Mouse (Mus musculus) right cerebral cortex, postnatal 4 days (tissue): ENCODE results near the gene Gnat3.
"Not testable (repeated sequence)": the region's sequence is repeated elsewhere in the genome, so short reads cannot be mapped to it uniquely, and the experiment has no call there.

Source experiments
- DNase-seq: peaks from one replicate; pipeline ENCODE4 v3.0.0-alpha.2; 2022

Gnat3 gene

DNA sequence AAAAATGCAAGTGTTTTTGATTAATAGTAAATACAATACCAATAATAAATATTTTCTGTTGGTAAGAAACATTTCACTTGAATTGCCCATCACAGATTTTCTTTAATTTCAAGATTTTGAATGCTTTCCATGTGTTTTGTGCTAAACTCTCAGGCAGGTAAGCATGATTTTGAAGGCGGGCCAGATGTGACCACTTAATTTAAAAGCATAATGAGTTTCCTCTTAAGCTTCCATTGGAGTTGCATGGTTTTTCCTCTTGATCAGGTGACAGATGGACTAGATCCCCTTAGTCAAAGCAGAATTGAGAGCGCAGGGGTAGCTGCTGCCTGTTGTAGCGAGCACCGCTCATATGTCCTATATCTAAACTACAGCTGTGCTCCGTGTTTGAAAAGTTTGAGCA is at the start of gene Gnat3:
Gene Gnat3, plus strand, starts transcription at position 301 of the 400 bp plus-strand sequence.
- DNase-seq: no peak

DNA sequence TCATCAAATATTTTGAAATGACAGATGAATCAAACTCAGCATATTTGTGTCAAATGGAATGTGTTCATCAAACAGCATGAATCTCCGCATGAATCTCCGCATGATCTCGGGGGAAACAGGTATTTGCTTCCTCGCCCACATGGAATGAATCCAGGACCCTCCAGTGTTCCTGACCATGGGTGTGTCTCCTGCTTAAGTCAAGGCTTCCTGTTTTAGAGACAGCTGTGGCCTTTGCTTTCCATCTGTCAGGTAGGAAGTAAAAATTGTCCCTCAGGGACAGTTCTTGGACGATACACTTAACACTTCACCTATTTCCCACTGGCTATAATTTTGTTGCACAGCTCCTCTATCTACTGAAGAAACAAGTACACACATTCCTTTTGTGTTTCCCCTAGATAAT is 43.4 kb upstream of the Gnat3 start:
- no peak for DNase-seq

DNA sequence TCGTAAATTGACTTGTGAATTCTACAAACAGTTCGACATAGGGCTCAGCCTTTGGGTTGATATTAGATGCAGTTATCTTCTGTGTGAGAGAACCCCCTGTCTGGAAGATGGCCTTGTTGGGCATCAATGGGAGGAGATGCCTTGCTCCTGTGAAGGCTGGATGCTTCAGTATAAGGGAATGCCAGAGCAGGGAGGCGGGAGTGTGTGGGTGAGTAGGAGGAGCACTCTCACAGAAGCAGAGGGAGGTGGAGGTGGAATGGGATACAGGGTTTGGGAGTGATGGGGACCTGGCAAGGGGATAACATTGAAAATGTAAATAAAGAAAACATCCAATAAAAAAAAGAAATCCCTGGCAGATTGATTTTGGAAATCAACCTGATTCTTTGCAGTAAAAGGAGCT is 38.7 kb upstream of the Gnat3 start:
- DNase-seq: no peak

DNA sequence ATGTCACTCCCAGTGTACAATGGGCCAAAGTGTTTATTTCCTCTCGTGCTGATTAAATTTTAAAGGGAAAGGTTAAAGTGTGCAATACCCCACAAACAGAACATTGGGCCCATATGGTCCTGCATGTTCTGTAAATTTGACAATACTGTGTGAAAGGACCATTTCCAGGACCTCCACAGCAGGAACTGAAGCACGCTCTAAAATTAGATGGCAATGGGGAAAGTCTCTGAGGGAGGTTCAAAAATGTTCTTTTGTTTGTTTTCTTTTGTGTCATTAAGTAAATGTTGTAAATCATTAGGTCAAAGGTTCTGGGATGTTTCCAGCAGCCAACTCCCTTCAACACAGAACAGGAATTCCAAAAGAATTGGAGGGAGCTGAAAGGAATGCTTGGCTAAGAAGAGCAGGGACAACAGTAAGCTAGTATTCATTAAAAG is 38.2 kb upstream of the Gnat3 start:
- no peak for DNase-seq

DNA sequence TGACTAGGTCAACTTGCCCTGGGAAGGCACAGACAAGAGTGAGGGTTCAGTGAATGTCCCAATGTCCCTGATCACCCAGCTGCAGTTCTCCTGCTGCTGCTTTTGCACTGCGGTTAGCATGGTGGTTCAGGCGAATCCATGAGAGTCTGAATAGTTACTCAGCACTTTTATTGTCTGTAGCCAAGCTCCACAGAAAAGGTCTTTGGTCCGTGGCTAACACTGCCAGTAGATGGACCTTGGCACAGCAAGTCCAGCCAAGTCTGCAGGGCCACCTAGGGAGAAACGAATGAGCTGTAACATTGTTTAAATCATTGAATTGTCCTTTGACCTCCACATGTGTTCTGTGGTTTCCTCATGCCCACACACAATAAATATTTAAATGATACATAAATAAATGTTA is 33.9 kb upstream of the Gnat3 start:
- no peak for DNase-seq

DNA sequence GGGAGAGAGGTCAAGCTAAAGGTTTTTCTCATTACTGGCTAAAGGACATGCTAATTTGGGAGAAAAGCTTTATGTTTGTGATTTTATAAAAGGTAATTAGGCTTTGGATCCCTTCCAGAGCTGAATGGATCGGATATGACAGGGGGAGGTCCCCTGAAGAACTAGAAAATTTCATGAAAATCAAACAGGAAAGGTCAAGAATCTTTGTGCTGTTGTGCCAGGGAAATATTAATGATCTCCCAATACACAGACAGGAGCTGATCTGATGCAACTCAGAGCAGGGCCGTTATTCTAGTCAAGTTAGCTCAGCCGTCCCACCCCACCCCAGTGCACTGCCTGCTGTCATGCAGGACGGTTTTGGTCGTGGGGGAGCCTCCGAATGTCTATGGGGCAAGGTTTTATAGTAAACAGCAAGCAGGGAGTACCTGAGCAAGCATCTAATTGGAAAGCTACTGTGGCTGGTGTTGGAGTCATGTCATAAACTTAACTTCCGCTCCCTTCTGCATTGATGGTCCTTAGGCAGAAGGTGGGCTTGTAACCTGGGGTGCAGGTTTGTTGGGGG is 33.3 kb upstream of the Gnat3 start:
- DNase-seq: no peak

DNA sequence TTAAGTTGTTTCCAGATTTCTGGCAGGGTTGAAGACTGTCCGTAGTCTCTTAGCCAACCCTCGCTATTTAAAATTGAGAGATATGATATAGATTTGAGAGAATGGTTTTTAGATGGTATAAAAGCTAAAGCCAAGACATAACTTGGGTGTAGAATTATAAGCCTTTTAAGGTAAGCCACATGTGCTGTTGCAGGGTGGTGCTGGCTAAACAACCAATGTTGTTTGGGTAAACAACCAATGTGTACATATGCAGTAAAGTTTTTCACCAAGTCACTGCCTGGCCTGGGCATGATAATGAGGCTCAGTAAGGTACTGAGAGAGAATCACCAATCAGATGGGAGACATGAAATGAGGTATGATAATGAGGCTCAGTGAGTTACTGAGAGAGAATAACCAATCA is 30.8 kb upstream of the Gnat3 start:
- not testable (repeated sequence) for DNase-seq

DNA sequence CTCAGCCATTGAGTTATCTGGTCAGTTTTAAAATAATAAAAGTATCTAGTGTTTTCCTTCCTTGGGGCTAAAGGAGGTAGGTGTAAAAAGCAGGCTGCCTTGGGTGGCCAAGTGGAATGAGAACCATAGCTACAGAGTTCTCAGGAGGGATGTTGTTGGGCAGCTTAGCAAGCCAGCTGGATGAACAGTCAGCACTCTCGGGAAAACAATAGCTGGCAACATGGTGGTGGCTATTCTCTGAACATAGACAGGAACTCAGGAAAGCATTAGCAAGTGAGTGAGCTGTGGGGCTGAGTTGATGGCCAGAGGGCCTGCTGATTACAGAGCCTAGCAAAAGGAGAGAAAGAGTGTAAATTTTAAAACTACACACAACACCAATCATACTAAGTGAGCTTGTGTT is 27.8 kb upstream of the Gnat3 start:
- no peak for DNase-seq

DNA sequence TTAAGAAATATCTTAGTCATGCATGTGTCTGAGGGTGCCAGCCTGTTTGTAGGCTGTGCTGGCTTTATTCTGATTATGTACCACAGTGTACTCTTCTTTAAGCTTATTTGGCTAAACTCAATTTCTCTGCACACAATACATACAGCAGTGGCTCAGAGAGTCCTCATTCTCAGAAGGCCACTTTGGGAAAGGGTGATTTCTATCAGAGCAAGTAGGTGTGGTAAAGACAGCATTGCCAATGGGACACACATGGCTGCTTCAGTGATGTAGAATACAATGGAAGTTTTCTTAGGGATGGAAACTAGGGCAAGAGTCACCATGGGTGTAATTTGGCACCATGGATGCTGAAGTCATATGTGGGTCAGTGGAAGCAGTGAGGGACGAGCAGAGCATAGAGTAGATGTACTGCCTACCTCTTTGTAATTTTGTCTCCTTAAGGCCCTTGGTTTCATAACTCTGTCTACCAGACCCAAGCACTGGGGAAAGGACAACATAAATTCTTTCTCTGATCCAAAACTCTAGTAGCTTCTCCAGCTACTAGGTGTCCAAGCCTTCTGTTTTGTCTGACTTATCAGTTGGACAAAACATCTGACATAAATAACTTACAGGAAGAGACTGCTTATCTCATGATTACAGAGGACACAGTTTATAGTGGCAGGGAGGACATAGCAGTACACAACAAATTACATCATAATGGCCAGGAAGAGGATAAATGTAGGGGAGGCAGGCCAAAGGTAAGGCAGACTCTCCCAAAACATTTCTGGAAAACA is 24.0 kb upstream of the Gnat3 start:
- DNase-seq: no peak

DNA sequence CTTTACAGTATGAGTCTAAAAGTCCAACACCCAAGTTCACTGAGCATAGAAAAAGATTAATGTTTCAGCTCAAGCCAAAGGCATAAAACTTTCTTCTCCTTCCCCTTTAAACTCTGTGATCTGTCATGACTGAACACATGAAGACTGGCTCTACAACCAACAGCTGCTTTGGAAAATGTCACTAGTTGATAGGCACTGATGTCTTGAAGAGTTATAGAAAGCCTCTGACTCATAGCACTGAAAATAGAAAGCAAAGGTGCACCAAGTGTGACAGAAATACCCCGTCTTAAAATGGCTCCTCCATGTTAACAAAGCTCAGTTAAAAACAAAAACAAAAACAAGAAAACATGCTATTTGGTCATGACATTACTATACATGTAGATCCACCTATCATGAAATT is 5.9 kb upstream of the Gnat3 start:
- DNase-seq: no peak

DNA sequence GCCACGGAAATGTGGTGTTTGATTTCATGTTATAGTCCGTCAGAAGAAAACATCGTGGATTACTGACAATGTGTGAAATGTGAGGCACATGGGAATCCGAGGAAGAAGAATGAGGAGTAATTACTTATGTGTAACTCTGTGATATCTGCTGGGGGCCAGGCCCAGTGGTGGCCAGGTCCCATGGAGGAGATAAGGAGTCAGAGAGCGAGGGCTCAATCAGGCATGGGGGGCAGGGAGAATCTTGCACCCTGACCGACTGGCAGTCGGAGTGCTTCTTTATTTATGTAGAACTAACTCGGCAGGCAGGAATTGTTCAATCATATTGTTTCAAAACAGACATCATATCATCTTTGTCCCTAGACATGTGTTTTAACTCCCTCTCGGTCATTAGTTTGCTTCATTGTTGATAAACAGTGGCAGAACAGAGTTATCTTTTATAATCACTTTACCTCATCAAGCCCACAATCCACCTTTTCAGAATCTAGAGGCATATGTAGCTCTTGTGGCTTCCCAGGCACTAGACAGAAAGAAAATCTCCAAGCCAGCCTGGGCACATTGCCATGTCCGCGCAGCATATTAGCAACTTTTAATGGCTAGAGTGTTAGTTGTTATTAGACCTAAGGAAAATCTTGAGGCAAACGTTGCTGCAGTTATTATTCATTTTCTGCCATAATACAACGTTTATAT is 7.5 kb downstream of the Gnat3 start:
- peak; percentile 3 for DNase-seq

DNA sequence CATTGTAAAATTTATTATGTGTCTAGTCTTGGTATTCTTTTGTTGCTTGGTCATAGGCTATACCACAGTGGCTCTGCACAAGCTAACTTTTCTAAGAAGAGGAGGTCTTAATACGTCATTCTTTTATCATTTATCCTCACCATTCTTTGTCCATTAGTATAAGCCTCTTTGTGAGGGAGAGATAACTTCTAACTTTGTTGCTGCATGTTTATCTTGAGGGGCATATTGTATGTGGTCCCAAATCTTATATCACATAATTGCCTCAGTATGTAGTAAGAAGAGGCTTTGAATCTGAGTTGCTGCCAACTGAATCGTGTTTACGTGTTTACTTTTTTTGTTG is 8.0 kb downstream of the Gnat3 start:
- no peak for DNase-seq

DNA sequence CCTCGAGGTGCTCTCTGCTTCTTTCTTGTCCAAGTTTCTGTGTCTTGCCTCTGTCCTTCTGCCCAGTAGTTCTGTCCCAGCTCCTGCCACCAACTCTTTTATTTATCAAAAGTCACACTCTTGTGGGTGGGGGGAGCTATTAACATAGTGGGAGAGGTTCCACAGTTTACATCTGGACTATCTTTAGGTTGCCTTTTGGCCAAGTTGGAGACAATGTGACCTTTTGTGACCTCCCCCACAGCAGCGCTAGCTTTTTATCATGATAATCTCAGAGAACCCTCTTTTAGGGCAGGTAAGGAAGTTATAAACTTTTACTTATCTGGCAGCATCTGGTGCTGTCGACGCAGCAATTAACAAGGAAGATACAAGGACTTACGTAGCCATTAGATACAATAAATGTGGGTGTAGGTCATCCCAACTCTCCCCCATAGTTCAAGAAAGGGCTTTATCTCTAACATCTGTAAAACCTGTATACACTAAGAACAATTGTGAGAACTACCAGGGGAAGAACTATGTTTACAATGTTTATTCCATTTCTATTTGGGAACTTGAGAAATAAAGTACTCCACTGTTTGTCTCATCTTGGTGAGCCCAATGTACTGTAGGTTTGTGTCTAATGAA is 18.3 kb downstream of the Gnat3 start:
- DNase-seq: no peak

DNA sequence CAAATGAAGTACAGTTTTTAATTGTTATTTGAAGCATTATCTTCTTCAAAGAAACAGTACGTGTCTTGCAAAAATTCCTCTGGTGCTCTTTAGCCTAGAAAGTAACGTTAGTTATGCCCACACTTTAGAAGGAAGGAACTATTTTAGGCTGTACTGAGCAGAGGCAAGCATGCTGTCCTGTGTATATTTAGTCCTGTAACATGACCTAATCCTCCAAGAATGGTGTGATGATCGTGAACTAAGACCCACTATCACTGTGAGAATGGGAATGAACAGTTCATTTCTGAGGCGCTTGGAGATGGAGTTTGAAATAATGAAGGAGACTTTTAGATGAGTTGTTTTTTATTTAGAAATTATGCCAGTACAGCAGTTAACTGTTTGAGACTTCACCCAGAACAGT is 20.4 kb downstream of the Gnat3 start:
- no peak for DNase-seq

DNA sequence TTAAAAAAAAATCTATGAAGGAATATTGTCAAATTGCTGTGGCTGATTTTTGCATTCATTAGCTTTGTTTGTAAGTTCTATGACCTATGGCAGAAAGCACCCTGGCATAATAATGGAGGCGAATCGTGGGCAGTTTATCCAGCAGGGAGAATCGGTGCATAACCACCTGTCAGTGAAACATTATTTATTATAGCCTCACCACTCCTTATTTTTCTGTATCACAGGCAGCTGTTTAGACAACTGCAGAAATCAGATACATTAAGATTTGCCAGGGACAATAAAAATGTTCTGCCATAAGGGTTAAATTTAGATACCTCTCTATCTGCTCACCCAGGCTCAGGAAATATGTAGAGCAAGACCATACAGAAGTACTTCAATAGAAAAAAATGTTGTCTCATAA is 22.2 kb downstream of the Gnat3 start:
- DNase-seq: no peak

DNA sequence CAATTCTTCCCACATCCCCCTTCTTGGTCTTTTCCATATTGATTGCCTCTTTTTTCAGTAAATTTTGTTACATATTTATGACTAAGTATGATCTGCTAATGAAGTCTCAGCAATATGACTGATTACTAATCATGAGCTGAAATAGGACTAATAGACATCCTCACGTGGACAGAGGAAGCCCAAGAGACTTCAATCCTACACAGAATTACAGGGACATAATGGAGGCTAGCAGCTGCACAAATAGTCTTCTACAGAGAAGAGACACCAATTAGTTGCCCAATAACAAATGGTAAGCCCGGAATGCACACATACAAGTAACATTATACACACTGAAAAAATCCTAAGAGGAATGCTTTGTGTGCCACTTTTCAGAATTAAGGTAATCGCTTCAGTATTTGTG is 24.3 kb downstream of the Gnat3 start:
- no peak for DNase-seq

DNA sequence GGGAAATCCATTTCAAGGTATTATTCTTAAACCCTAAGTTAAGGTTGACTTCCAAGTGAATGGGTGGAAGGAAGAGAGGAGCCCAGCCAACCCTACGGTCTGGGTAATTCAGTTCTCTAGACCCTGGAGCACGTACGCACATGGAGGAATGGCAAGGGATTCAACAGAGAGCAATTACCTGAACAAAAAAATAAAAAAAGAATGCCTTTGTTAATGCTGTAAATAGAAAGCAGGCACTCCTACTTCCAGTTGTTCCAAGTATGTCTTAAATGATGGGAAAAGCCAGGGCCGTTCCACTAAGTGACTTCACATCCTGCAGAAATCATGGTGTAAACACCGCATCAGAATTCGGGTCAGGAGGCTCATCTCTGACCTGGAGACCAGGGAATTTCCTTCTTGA is 28.3 kb downstream of the Gnat3 start:
- DNase-seq: no peak

DNA sequence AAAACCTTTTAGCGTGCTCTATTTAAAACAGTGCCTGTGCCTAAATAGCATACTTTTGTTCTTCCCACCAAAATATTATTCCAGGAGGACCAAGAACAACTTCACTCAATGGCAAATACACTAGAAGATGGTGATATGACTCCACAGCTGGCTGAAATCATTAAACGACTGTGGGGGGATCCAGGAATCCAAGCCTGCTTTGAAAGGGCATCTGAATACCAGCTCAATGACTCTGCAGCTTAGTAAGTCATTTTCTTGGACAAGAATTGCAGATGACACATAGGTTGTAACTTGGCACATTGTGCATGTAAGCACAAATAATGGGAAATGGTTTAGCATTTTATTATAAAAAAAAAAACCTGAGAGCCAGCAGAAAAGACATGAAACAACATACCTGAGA is 37.2 kb downstream of the Gnat3 start:
- no peak for DNase-seq

DNA sequence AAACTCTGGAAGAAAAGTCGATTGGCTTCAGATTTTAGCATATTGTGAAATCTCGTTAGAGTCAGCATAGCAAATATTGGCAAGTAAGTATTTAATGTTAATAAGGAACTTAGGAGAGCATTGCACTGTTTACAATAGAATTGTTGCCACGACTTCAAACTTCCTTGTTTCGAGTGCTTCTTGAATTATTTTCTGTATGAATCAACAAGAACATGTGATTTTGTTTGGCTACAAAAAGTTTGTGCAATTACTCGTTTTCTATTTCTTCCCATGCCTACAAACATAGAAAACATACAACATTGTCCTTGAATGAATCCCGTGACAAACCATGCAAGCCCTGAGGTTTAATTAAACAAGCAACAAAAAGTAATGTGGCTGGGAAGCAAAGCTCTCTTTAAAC is 37.8 kb downstream of the Gnat3 start:
- no peak for DNase-seq

DNA sequence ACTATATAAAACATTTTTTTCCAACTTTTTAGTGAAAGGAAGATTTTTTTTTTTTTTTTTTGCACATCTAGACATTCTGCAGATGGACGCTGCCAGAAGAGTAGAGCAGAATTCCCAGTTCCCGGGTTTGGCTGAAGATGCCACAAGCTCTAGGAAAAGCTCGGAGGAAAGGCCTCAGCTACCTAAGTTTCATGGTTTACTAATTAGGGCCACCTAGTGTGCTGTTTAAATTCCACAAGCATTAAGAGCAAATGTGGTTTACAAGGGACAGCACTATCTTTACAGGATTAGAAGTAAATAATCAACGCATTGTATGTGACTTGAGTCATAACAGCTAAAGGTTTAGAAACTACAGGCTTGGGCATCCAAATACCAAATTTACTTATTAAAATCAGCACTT is 39.3 kb downstream of the Gnat3 start:
- no peak for DNase-seq

DNA sequence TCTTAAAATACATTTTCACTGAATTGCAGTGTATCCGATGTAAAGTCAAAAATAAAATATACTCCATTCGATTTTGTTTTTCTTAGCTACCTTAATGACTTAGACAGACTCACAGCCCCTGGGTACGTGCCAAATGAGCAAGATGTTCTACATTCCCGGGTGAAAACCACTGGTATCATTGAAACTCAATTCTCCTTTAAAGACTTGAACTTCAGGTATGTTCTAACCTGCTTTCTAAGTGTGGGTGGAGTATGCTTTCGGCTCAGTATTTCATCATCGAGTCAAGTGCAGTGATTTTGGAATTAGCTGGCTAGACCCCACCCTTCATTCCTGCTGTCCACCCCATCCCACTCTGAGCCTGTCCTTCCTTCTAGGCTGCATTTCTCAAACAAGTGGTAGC is 41.3 kb downstream of the Gnat3 start:
- no peak for DNase-seq

DNA sequence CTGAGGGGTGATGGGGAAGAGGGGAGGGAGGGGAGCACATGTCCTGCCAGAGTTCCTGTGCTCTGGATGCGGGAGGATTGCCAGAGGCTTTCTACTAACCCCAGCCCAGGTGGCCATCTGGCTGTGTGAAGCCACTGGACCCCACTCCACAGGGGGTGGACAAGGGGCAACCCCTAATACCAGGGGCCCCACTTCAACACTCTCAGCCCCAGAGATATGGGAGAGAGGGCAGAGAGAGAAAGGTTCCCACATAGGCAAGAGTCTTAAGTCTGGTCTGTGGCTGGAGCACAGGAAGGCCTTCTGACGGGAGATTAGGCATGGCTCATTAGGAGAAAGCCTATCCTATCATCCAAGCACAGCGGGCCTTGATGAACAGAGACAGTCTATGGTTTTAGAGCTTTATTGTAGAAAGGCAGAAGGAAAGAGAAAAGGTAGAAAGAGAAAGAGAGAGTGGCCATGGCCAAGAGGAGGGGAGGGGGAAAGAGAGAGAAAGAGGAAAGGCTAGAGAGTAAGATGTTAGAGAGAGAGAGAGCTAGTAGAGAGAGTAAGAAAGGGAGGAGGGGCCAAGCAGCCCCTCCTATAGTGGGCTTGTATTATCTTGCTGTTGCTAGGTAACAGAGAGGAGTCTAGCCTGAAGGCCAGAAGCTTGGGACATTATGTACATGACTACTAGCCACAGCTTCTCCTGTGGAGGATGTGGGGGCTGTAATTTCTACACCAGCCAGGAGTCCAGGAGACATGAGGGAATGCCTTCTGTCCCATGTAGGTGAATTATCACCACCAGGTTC is 42.7 kb downstream of the Gnat3 start:
- no peak for DNase-seq

DNA sequence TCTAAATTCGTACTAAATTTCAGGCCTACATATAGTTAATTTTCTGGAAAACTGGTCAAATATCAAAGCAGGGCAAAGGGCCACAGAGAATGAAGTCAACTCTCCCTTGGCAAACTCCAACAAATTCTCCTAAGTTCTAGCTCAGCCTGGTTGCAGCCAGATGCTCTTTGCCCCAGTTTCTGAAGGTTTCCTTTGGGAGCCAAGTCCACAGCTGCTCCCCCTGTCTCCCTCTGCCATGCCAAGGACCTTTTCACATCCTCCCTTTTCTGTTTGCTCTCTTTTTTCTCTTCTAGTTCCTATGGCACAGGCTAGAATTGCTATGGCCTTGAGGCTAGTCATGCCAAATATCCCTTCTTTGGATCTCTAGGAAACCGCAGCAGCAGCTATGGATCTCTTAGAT is 43.8 kb downstream of the Gnat3 start:
- no peak for DNase-seq
